Mouse (Mus musculus) cortical plate, adult 2 months (tissue): Measurements from ENCODE around the gene Slc35b2.

Experiments used
- CTCF ChIP-seq: fragments of 200-500 bp; IDR thresholded peaks from 2 replicates; pipeline ENCODE4 v1.5.1; 2011; ENCODE audit warnings: mild to moderate bottlenecking, control low read depth, low read length; ENCODE audit not compliant: insufficient read depth; ENCODE audit errors: extremely low read depth
- POLR2A ChIP-seq: fragments of 200-500 bp; IDR thresholded peaks from 2 replicates; pipeline ENCODE4 v1.6.1; 2011; ENCODE audit warnings: mild to moderate bottlenecking, low read length, control low read depth; ENCODE audit not compliant: insufficient read depth; ENCODE audit errors: extremely low read depth

DNA sequence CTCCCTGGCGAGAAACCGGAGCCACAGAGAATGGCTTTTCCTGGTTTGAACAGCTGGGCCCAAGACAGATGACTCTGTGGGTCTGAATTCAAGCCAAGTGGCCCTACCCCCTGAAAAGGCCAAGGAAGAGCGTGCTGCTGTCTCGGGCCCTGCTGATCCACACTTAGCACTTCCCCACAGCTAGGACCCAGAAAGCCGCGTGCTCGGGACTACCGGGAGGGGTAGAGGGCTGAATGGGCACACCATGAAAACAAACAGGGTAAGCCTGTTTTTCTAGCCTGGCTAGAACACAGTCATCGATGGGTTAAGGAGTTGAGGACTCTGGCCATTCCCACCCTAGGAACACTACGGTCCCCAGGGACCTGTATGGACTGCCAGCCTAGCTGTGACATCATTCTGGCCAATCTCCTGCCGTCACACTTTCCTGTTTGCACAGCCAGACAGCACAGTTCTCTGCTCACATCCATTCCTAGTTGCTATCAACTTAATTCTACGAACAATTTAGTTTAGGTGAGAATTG lies 17.3 kb downstream of the Slc35b2 start:
- TF ChIP-seq CTCF (no peak), POLR2A (no peak)
